Mouse (Mus musculus) lung, embryonic 14.5 days (tissue): ENCODE measurements at regions not wholly inside any gene's neighbourhood (a gene's known extent, or its start where the extent isn't known, plus 50 kb on each side); places are given as distances from the start of the nearest gene placed in this dataset.

ENCODE experiments used
- ATAC-seq: fragments of 200-750 bp; cut with Nextera tagmentation; 2 replicates; pipeline ENCODE4 v1.8.0; 2017; ENCODE audit warnings: mild to moderate bottlenecking, moderate TSS enrichment, moderate library complexity; ENCODE audit not compliant: insufficient read depth
- DNase-seq: peaks from one replicate; pipeline ENCODE4 v3.0.0-alpha.2; 2015
- H3K27ac ChIP-seq: fragments of 300-500 bp; sonication (generic); 2 replicates; pipeline ENCODE4 v1.5.1; 2014; ENCODE audit warnings: low read depth, mild to moderate bottlenecking, moderate library complexity
- H3K27me3 ChIP-seq: fragments of 300-500 bp; sonication (generic); 2 replicates; pipeline ENCODE4 v1.6.1; 2014; ENCODE audit warnings: low read length, control low read depth; ENCODE audit not compliant: insufficient read depth
- H3K36me3 ChIP-seq: fragments of 300-500 bp; sonication (generic); 2 replicates; pipeline ENCODE4 v1.6.1; 2014; ENCODE audit warnings: control low read depth; ENCODE audit not compliant: insufficient read depth
- H3K4me1 ChIP-seq: fragments of 300-500 bp; sonication (generic); 2 replicates; pipeline ENCODE4 v1.6.1; 2014; ENCODE audit warnings: antibody characterized with exemption, control low read depth; ENCODE audit not compliant: insufficient read depth
- H3K4me2 ChIP-seq: fragments of 300-500 bp; sonication (generic); 2 replicates; pipeline ENCODE4 v1.6.1; 2014; ENCODE audit warnings: mild to moderate bottlenecking
- H3K4me3 ChIP-seq: fragments of 300-500 bp; sonication (generic); 2 replicates; pipeline ENCODE4 v1.5.1; 2014; ENCODE audit warnings: low read depth, low read length
- H3K9ac ChIP-seq: fragments of 300-500 bp; sonication (generic); 2 replicates; pipeline ENCODE4 v1.6.1; 2014
- H3K9me3 ChIP-seq: fragments of 300-500 bp; sonication (generic); 2 replicates; pipeline ENCODE4 v1.6.1; 2016; ENCODE audit warnings: low read depth, low read length, control low read depth
- CTCF ChIP-seq: IDR thresholded peaks from 2 replicates; pipeline ENCODE4 v1.5.1; 2016; ENCODE audit warnings: antibody characterized with exemption, low read depth
- WGBS: fragments of 180-500 bp; shearing (Covaris S2); extraction: QIAGEN DNeasy Blood & Tissue Kit; methylation state at CpG from one replicate; pipeline ENCODE4 v1.1.7; 2014; 5-methylcytosine and 5-hydroxymethylcytosine counted together

GRCm38 (mm10) chr16:55469703-55470102, 171.9 kb upstream of the Zpld1 start:
- Histone ChIP-seq H3K27ac (no peak overlapping the region), H3K4me2 (no peak overlapping the region), H3K4me1 (no peaks in the 10 kb centered on the region), H3K9me3 (no peaks in the 10 kb centered on the region), H3K36me3 (no peaks in the 10 kb centered on the region), H3K27me3 (no peaks in the 10 kb centered on the region), H3K4me3 (no peak overlapping the region), H3K9ac (no peak overlapping the region)
- ATAC-seq = no peak
- 59% methylated on average over 3 of the region's 3 CpGs for WGBS
- DNase-seq = no peak
- TF ChIP-seq CTCF = peak; percentile 26

DNA sequence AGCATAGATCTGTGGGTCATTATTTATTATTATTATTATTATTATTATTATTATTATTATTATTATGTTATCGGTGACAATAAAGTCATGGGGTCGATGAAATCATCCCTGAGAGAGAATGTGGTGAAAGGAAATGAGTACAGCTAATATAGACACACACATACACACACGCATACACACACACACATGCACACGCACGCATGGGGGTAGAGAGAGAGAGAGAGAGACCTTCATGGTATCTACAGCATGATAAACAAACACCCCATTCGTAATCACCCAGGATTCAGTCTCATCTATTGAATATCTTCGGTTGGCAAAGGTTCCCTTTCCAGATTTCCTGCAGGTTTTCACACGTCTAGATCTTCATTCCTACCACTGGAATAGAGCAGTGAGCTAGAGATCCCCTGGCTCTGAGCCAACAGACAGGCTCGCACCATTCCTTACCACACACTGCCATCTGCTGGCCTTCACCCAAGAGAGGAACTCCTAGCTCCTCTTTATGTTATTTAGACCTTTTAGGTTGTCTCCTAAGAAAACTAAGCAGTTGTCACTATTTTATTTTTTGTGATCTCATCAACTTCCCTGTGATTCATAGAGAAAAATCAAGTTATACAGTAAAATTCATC, 171.2 kb upstream of the Zpld1 start:
- ATAC-seq (peak; percentile 87), DNase-seq (peak; percentile 97)
- Histone ChIP-seq H3K9me3 (no peaks in the 10 kb centered on the region), H3K27ac (no peak overlapping the region), H3K4me3 (no peak overlapping the region), H3K36me3 (no peaks in the 10 kb centered on the region), H3K4me1 (no peaks in the 10 kb centered on the region), H3K9ac (no peak overlapping the region), H3K4me2 (peak overlapping the region; percentile 23; the same call in 1 of the 2 replicates), H3K27me3 (no peaks in the 10 kb centered on the region)
- 27% methylated on average over 9 of the region's 9 CpGs for WGBS
- TF ChIP-seq CTCF = peak; percentile 93

DNA sequence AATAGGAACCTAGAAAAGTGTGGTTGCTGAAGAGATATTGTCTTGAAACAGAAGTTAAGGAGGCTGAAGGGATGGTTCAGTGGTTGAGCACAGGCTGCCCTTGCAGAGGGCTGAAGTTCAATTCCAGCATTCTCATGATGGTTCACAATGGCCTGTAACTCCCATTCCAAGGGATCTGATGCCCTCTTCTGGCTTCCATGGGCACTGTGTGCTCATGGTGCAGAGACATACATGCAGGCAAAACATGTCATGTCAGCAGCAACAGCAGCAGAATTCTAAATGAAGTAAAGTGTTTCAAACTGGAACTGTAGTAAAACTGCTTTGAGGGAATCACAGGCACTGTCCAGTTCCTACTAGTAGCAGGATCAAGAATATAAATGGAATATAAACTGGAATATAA, 162.7 kb upstream of the Zpld1 start:
- peak; percentile 83 for TF ChIP-seq CTCF
- Histone ChIP-seq H3K27me3 (no peaks in the 10 kb centered on the region), H3K4me2 (no peak overlapping the region), H3K36me3 (no peaks in the 10 kb centered on the region), H3K9me3 (no peaks in the 10 kb centered on the region), H3K27ac (no peak overlapping the region), H3K4me1 (no peaks in the 10 kb centered on the region), H3K4me3 (no peak overlapping the region), H3K9ac (no peak overlapping the region)
- peak; percentile 69; the same call in 1 of the 2 replicates for ATAC-seq
- DNase-seq = peak; percentile 76

- ATAC-seq = no peak
- Histone ChIP-seq H3K4me3 (no peak overlapping the region), H3K4me2 (no peak overlapping the region), H3K9me3 (no peaks in the 10 kb centered on the region), H3K36me3 (no peaks in the 10 kb centered on the region), H3K9ac (no peak overlapping the region), H3K4me1 (no peaks in the 10 kb centered on the region), H3K27ac (no peak overlapping the region), H3K27me3 (no peaks in the 10 kb centered on the region)
- DNase-seq = no peak
- no peak for TF ChIP-seq CTCF
- 78% methylated on average over 3 of the region's 3 CpGs for WGBS
Measured at GRCm38 (mm10) chr16:55447581-55447980, 149.8 kb upstream of the Zpld1 start.

GRCm38 (mm10) chr16:55442821-55443581, 145.2 kb upstream of the Zpld1 start:
- H3K9me3 ChIP-seq = no peaks in the 10 kb centered on the region
- H3K4me2 ChIP-seq = no peak overlapping the region
- WGBS = 70% methylated on average over 5 of the region's 5 CpGs
- H3K27me3 ChIP-seq = no peaks in the 10 kb centered on the region
- ATAC-seq = no peak
- no peak overlapping the region for H3K27ac ChIP-seq
- DNase-seq = no peak
- H3K4me3 ChIP-seq = no peak overlapping the region
- H3K4me1 ChIP-seq = no peaks in the 10 kb centered on the region
- no peak for TF ChIP-seq CTCF
- H3K9ac ChIP-seq = no peak overlapping the region
- H3K36me3 ChIP-seq = no peaks in the 10 kb centered on the region

DNA sequence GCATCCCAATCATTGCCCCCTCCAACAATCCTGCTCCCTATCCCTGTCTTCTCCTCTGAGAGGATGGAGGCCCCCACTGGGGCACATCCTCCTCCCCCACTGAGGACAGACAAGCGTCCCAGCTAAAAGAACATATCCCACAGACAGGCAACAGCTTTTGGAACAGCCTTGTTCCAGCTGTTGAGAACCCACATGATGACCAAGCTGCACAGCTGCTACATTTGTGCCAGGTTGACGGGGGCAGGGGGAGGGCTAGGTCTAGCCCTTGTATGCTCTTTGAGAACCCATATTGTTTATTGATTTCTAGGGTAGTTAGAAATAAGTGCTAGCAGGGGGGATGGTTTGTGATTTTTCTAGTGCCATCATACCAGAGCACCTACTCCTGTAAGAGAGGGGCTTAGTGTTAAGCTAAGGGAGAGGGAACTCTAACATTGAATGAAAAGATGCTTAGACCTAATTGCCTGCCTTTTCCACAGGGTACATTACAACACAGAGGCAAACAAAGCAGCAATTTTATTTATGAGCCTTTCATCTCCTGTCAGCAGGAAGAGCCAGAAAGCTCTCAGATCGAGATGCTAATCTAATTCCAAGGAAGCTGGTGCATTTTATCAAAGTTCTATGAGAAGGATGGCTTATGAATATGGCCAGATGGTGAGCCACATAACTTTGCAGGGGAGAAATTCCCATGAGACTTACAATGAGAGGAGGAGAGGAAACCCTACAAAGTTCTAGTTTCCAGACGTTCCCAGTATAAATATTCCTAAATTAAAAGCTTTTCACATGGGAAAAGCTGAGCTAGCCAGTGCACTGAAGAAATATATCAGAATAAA, 137.6 kb upstream of the Zpld1 start:
- Histone ChIP-seq H3K4me2 (no peak overlapping the region), H3K4me3 (no peak overlapping the region), H3K36me3 (no peaks in the 10 kb centered on the region), H3K4me1 (no peaks in the 10 kb centered on the region), H3K27me3 (no peaks in the 10 kb centered on the region), H3K27ac (no peak overlapping the region), H3K9me3 (no peaks in the 10 kb centered on the region), H3K9ac (no peak overlapping the region)
- TF ChIP-seq CTCF = no peak
- DNase-seq (no peak), ATAC-seq (no peak)
- WGBS = 55% methylated on average over 4 of the region's 4 CpGs
